Mouse (Mus musculus): ENCODE results near the gene Alad.

GRCm38 (mm10) chr4:62533729-62534128, 14.0 kb upstream of the Alad start:
- TF ChIP-seq POLR2A (IDR thresholded peaks at IDR 0.05; ENCODE audit: borderline replicate concordance, low read depth, low read length) = no peak
- no peak for TF ChIP-seq CTCF (IDR thresholded peaks at IDR 0.05; ENCODE audit: low read depth, low read length)

Measured in bone marrow macrophage, adult 2 months (primary cell).